Mouse (Mus musculus): ENCODE results near the gene Rin2.

- no peak for TF ChIP-seq CTCF (IDR thresholded peaks at IDR 0.05; ENCODE audit: low read depth, low read length)
- TF ChIP-seq GATA1 (IDR thresholded peaks at IDR 0.05; ENCODE audit: borderline replicate concordance, low read length): no peak
- no peak for TF ChIP-seq TAL1 (conservative IDR thresholded peaks at IDR 0.05; ENCODE audit: low read depth, low read length)
These were observed 198.9 kb downstream of the Rin2 start for GRCm38 (mm10) chr2:145873953-145874352.

All from G1E (cell line).